Mouse (Mus musculus) neutrophil, adult 59 days (primary cell): ENCODE results near the gene Sun3. TPM values are rescaled to one million over a fixed set of nuclear protein-coding genes. Genes with fewer than 3 reads are reported as not detected.

Experiments used
- total RNA-seq, 2 experiments: library from RNA; stranded (reverse); gene quantifications; 1 replicate in 1 of 2; 2 replicates in 1 of 2; pipeline ENCODE4 v1.2.4; 2023

Gene Sun3
- not detected for total RNA-seq

GRCm38 (mm10) chr11:9048703-9049060 is at the start of gene Sun3:
TSS of gene Sun3 (minus strand) at chr11:9048991.

GRCm38 (mm10) chr11:9048011-9048702 is 634 bp downstream of the Sun3 start, which contains the start of gene Gm11992:
TSS of gene Gm11992 (plus strand) at chr11:9048594.

GRCm38 (mm10) chr11:9010853-9011339 is 37.9 kb downstream of the Sun3 start, which contains the start of gene Hus1:
TSS of gene Hus1 (minus strand) at chr11:9011191.

GRCm38 (mm10) chr11:8973166-8973565 is 75.6 kb downstream of the Sun3 start, which contains the start of gene Pkd1l1:
TSS of gene Pkd1l1 (minus strand) at chr11:8973266.

Other genes with a start within 250 kb of the Sun3 start
- under 1 TPM; 0.26 to 0.33 TPM for gene Pkd1l1, start 75.7 kb downstream of the Sun3 start, total RNA-seq
- 10 to 100 TPM in 1 of 2 experiments, 1 to 10 TPM in 1; 8.4 to 10.7 TPM for gene Hus1, start 37.8 kb downstream of the Sun3 start, total RNA-seq
- gene Gm11992, start 397 bp downstream of the Sun3 start, total RNA-seq: under 1 TPM; 0.18 to 0.31 TPM
- gene Upp1, start 69.1 kb upstream of the Sun3 start, total RNA-seq: 1 to 10 TPM; 3.0 to 5.1 TPM
- gene Abca13, start 143.0 kb upstream of the Sun3 start, total RNA-seq: 100 to 1,000 TPM in 1 of 2 experiments, 10 to 100 TPM in 1; 100.0 to 136 TPM